ENCODE assay signal across 8 mouse cellular contexts in the genomic region with DNA sequence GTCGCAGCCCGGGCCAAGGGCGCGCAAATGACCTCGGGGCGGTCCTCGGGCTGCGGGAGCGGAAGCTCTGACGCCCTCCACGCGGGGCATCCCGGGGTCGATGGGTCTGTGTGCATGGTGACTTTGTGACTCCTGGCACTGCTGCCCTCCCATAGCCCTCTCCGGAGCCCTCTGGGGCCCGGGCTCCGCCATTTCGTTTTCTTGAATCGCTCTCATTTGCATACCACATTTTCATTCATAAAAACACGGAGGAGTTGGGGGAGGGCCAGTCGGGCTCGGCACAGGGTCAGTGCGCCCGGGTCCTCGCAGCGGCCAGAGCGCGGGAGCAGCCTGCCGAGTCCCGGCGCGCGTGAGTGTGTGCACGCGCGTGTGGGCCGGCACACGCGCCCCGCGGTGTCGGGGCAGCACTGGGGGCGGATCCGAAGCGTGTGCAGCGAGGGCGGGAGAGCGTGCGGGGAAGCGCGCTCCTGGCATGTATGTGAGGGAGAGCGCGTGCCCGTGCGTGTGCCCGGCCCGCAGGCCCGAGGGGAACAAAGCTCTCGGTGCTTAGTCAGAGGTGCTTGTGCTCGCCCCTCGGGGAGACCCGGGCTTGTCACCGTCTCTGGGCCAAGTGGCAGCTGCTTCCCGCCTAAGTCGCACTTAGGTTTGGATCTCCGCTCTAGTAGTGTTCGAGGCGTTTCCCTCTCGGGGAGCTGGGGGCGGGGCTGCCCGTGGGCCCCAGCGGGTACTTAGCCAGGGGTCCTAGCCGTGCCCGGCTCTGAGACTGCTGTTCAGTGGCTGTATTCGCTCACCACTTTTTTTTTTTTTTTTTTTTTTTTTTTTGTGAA. TPM values are rescaled to one million over a fixed set of nuclear protein-coding genes. Genes with fewer than 3 reads are reported as not detected.
A peak's percentile ranks its signal among the peaks of the same experiment; 100 is the strongest.
DNase-seq lines count a peak whose midpoint lies in the region; ATAC-seq and TF ChIP-seq lines count a peak whose summit lies in the region.

No protein-coding gene starts in this region.

- H3K9ac ChIP-seq in limb, embryonic 14.5 days (ENCODE audit: low read depth, low read length, severe bottlenecking): peak overlapping the region; percentile 92
- H3K9ac ChIP-seq in midbrain, embryonic 16.5 days (ENCODE audit: low read depth, low read length): peak overlapping the region; percentile 96

- H3K27ac ChIP-seq in embryonic facial prominence, embryonic 10.5 days (replicated peaks): peak overlapping the region; percentile 99
- peak overlapping the region; percentile 94 for H3K27ac ChIP-seq in limb, embryonic 14.5 days (replicated peaks; ENCODE audit: low read depth, low read length)
- H3K27ac ChIP-seq in midbrain, embryonic 16.5 days (ENCODE audit: low read length): peak overlapping the region; percentile 96
- H3K27ac ChIP-seq in spleen, adult 2 months (ENCODE audit: insufficient read depth, low read length): peak overlapping the region; percentile 57

- peak overlapping the region; percentile 60 for H3K4me2 ChIP-seq in limb, embryonic 14.5 days (replicated peaks; ENCODE audit: low read depth, low read length, severe bottlenecking)
- H3K4me2 ChIP-seq in midbrain, embryonic 16.5 days (ENCODE audit: low read length): peak overlapping the region; percentile 76

- TF ChIP-seq CTCF in spleen, adult 2 months (IDR thresholded peaks at IDR 0.05; ENCODE audit: extremely low read depth, insufficient read depth, insufficient read length, insufficient replicate concordance): no peak

- H3K9me3 ChIP-seq in embryonic facial prominence, embryonic 10.5 days: no peaks in the 10 kb centered on the region
- no peaks in the 10 kb centered on the region for H3K9me3 ChIP-seq in limb, embryonic 14.5 days (ENCODE audit: control insufficient read depth, low read length)
- H3K9me3 ChIP-seq in midbrain, embryonic 16.5 days (replicated peaks; ENCODE audit: control insufficient read depth, low read length, poor library complexity, severe bottlenecking): no peaks in the 10 kb centered on the region

- H3K4me3 ChIP-seq in embryonic facial prominence, embryonic 10.5 days: peak overlapping the region; percentile 95
- H3K4me3 ChIP-seq in limb, embryonic 14.5 days (replicated peaks; ENCODE audit: low read length): peak overlapping the region; percentile 87
- H3K4me3 ChIP-seq in midbrain, embryonic 16.5 days (ENCODE audit: low read depth, low read length): peak overlapping the region; percentile 93
- peak overlapping the region; percentile 98 for H3K4me3 ChIP-seq in spleen, adult 2 months (ENCODE audit: extremely low read depth, insufficient read depth, insufficient read length)

- peak; percentile 89 for DNase-seq in 3134 (ENCODE audit: extremely low read depth, insufficient read length, low spot score)
- peak; percentile 83 for DNase-seq in adrenal gland, postnatal 14 days
- DNase-seq in embryonic facial prominence, embryonic 10.5 days (ENCODE audit: low spot score): peak; percentile 84
- DNase-seq in heart, adult 11 months: peak; percentile 98
- peak; percentile 84 for DNase-seq in kidney, adult 18-20 months
- peak; percentile 67 for DNase-seq in limb, embryonic 14.5 days (ENCODE audit: low spot score)
- peak; percentile 47 for DNase-seq in spleen, adult 2 months (ENCODE audit: low read depth in 1 of 2, low spot score in 2 of 2)

- under 1% methylated on average over 75 of the region's 75 CpGs for WGBS in embryonic facial prominence, embryonic 10.5 days
- under 1% methylated on average over 70 of the region's 75 CpGs for WGBS in limb, embryonic 14.5 days
- WGBS in midbrain, embryonic 16.5 days: under 1% methylated on average over 73 of the region's 75 CpGs
- WGBS in spleen, adult 2 months: under 1% methylated on average over 75 of the region's 75 CpGs

- 0 out of 2 replicates have a peak, but pooled peaks have one; percentile 20 for TF ChIP-seq POLR2A in limb, embryonic 14.5 days (IDR thresholded peaks at IDR 0.05; ENCODE audit: borderline replicate concordance, extremely low read depth, insufficient read depth, insufficient read length)
- TF ChIP-seq POLR2A in spleen, adult 2 months (IDR thresholded peaks at IDR 0.05; ENCODE audit: low read depth, low read length): no peak

- H3K36me3 ChIP-seq in embryonic facial prominence, embryonic 10.5 days (replicated peaks): no peaks in the 10 kb centered on the region; the same call in none of the 2 replicates
- no peaks in the 10 kb centered on the region for H3K36me3 ChIP-seq in limb, embryonic 14.5 days (ENCODE audit: control insufficient read depth, insufficient read depth, low read length)
- no peaks in the 10 kb centered on the region for H3K36me3 ChIP-seq in midbrain, embryonic 16.5 days (ENCODE audit: control insufficient read depth, insufficient read depth, low read length)
- no peaks in the 10 kb centered on the region for H3K36me3 ChIP-seq in spleen, adult 2 months (ENCODE audit: control insufficient read depth, insufficient read depth, low read length)

- no peaks in the 10 kb centered on the region for H3K27me3 ChIP-seq in embryonic facial prominence, embryonic 10.5 days (replicated peaks; ENCODE audit: low read depth, poor library complexity, severe bottlenecking)
- no peaks in the 10 kb centered on the region for H3K27me3 ChIP-seq in limb, embryonic 14.5 days (ENCODE audit: control insufficient read depth, insufficient read depth, low read length)
- no peaks in the 10 kb centered on the region for H3K27me3 ChIP-seq in midbrain, embryonic 16.5 days (ENCODE audit: control insufficient read depth, insufficient read depth, low read depth, low read length)
- H3K27me3 ChIP-seq in spleen, adult 2 months (ENCODE audit: control insufficient read depth, insufficient read depth, low read length): no peaks in the 10 kb centered on the region

- peaks cover 38% of the 10 kb centered on the region for H3K4me1 ChIP-seq in embryonic facial prominence, embryonic 10.5 days
- H3K4me1 ChIP-seq in limb, embryonic 14.5 days (ENCODE audit: control insufficient read depth, insufficient read depth, low read length): peaks cover 11% of the 10 kb centered on the region
- H3K4me1 ChIP-seq in midbrain, embryonic 16.5 days (ENCODE audit: control insufficient read depth, insufficient read depth, low read length): peaks cover 16% of the 10 kb centered on the region
- peaks cover 4% of the 10 kb centered on the region for H3K4me1 ChIP-seq in spleen, adult 2 months (ENCODE audit: control insufficient read depth, insufficient read depth, insufficient read length)

- peak; percentile 31 for ATAC-seq in limb, embryonic 14.5 days (ENCODE audit: low FRiP score, low read depth)
- ATAC-seq in midbrain, embryonic 16.5 days: peak; percentile 74

RNA-seq across cellular contexts. Expression of gene Spred2, which starts 1.2 kb away (rescaled TPM):
- 35.1 and 41.9 TPM in 2 replicates for total RNA-seq in adrenal gland, postnatal 14 days (2021)
- 8.3 and 8.6 TPM in 2 replicates for polyA plus RNA-seq in embryonic facial prominence, embryonic 10.5 days (2016; fragmentation: Nextera tagmentation; extraction: Ambion mirVana)
- polyA plus RNA-seq in limb, embryonic 14.5 days (2012; rRNA removed): 25.4 and 28.4 TPM in 2 replicates
- polyA plus RNA-seq in limb, embryonic 14.5 days (2014; fragmentation: Nextera tagmentation; extraction: Ambion mirVana): 8.5 TPM in 2 replicates
- polyA plus RNA-seq in midbrain, embryonic 16.5 days (2015; fragmentation: Nextera tagmentation; extraction: Ambion mirVana): 4.8 and 6.1 TPM in 2 replicates
- polyA plus RNA-seq in spleen, adult 2 months (2012; rRNA removed): 5.7 and 6.6 TPM in 2 replicates

Comparison
In these comparisons a context has a peak if more than half of its experiments do, and no peak if none do; other contexts are left out.
1. Peak in every context shown above with its lines: DNase-seq, ATAC-seq, H3K4me3 ChIP-seq and H3K27ac ChIP-seq.
2. DNase-seq: peak in every context shown above with its lines; median percentile 98 in heart, adult 11 months; 89 in 3134; 84 in embryonic facial prominence, embryonic 10.5 days; 84 in kidney, adult 18-20 months; 83 in adrenal gland, postnatal 14 days; 67 in limb, embryonic 14.5 days; 47 in spleen, adult 2 months.